Mouse (Mus musculus): ENCODE measurements around the gene Vmn1r159. TPM values are rescaled to one million over a fixed set of nuclear protein-coding genes. Genes with fewer than 3 reads are reported as not detected.

Gene Vmn1r159
- polyA plus RNA-seq (2012; rRNA removed) = not detected in 2 replicates

GRCm38 (mm10) chr7:22843505-22843904 is at the start of gene Vmn1r159:
Gene Vmn1r159, minus strand, starts transcription at chr7:22843605.

DNA sequence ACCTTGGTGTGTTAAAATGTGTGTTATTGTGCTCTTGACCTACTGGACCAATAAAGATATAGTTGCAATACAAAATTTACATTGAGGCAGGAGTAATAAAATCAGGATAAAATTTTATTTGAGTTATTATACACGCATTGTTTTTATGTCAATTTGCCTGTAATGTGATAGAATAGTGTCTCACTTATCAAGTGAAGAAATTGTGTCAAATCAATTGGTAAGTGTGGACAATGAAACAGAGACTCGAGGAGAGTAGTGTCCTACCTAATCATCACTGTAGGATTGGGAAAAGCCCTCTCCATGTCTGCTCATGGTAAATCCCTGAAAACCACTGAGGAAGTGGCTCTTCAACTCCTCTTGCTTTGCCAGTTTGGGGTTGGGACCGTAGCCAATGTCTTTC is 27.5 kb upstream of the Vmn1r159 start, which contains the start of gene Vmn1r160:
Vmn1r160 (plus strand) TSS at position 301 of the 400 bp plus-strand sequence.

Other genes starting within 250 kb of the Vmn1r159 start
- not detected in 2 replicates for gene Vmn1r155, start 185.6 kb downstream of the Vmn1r159 start, polyA plus RNA-seq (2012; rRNA removed)
- gene Gm8693, start 151.3 kb downstream of the Vmn1r159 start, polyA plus RNA-seq (2012; rRNA removed) = not detected in 2 replicates
- not detected in 2 replicates for gene Gm4567, start 123.9 kb downstream of the Vmn1r159 start, polyA plus RNA-seq (2012; rRNA removed)
- not detected in 2 replicates for gene Vmn1r157, start 81.9 kb downstream of the Vmn1r159 start, polyA plus RNA-seq (2012; rRNA removed)
- not detected in 2 replicates for gene Vmn1r158, start 52.8 kb downstream of the Vmn1r159 start, polyA plus RNA-seq (2012; rRNA removed)
- not detected in 2 replicates for gene Vmn1r160, start 27.6 kb upstream of the Vmn1r159 start, polyA plus RNA-seq (2012; rRNA removed)
- not detected in 2 replicates for gene Gm4214, start 141.1 kb upstream of the Vmn1r159 start, polyA plus RNA-seq (2012; rRNA removed)
- not detected in 2 replicates for gene Gm4216, start 176.3 kb upstream of the Vmn1r159 start, polyA plus RNA-seq (2012; rRNA removed)
- not detected in 2 replicates for gene Vmn1r163, start 211.9 kb upstream of the Vmn1r159 start, polyA plus RNA-seq (2012; rRNA removed)
- gene Gm8720, start 223.9 kb upstream of the Vmn1r159 start, polyA plus RNA-seq (2012; rRNA removed) = not detected in 2 replicates